Mouse (Mus musculus): ENCODE data around the gene Gpr31b. TPM values are rescaled to one million over a fixed set of nuclear protein-coding genes. Genes with fewer than 3 reads are reported as not detected.
"Not testable (repeated sequence)": the region's sequence is repeated elsewhere in the genome, so short reads cannot be mapped to it uniquely, and the experiment has no call there.

Gene Gpr31b
- polyA plus RNA-seq, 1 experiment from 2014 or later: not detected

DNA sequence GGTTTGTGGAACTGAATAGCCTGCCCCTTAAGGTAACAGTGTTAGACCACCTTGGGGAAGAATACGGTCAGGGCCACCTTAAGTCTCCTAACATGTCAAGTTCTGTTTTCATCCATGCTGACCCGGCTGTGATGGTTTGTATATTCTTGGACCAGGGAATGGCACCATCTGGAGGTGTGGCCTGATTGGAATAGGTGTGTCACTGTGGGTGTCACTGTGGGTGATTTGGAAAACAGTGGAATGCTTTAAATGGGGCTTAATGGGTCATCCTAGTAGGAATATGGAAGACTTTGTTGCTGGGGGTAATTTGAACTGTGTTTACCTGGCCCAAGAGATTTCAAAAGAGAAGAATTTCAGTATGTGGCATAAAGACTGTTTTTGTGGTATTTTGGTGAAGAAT, 47.7 kb downstream of the Gpr31b start:
- H3K9me3 ChIP-seq (ENCODE audit: control insufficient read depth, low read length); H3K36me3 ChIP-seq (ENCODE audit: control insufficient read depth, insufficient read depth, low read length); H3K27ac ChIP-seq (ENCODE audit: low read depth, low read length); H3K4me1 ChIP-seq (ENCODE audit: control insufficient read depth, insufficient read depth, low read length); DNase-seq (ENCODE audit: low spot score, missing footprints); ATAC-seq (ENCODE audit: low FRiP score); H3K4me3 ChIP-seq (ENCODE audit: low read depth, low read length); H3K9ac ChIP-seq (ENCODE audit: low read length); H3K27me3 ChIP-seq (ENCODE audit: control insufficient read depth, insufficient read depth, low read length); H3K4me2 ChIP-seq: not testable (repeated sequence)
- 77% methylated on average over 2 of the region's 2 CpGs for WGBS

DNA sequence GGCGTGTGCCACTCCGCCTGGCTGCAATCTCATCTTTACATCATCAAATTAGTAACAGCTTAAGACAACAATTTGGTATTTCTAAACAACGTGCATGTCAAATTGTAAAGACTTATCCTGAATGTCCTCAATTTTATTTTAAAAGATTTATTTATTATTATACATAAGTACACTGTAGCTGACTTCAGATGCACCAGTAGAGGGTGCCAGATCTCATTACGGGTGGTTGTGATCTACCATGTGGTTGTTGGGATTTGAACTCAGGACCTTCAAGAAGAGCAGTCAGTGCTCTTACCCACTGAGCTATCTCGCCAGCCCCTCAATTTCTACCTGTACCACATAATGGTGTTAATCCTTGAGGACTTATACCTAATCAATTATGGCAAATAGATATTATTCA, 49.9 kb downstream of the Gpr31b start:
- not testable (repeated sequence) for H3K27me3 ChIP-seq (ENCODE audit: control insufficient read depth, insufficient read depth, low read length); DNase-seq (ENCODE audit: low spot score, missing footprints); H3K36me3 ChIP-seq (ENCODE audit: control insufficient read depth, insufficient read depth, low read length); H3K4me2 ChIP-seq; H3K27ac ChIP-seq (ENCODE audit: low read depth, low read length); ATAC-seq (ENCODE audit: low FRiP score); H3K4me3 ChIP-seq (ENCODE audit: low read depth, low read length); H3K4me1 ChIP-seq (ENCODE audit: control insufficient read depth, insufficient read depth, low read length); H3K9ac ChIP-seq (ENCODE audit: low read length); H3K9me3 ChIP-seq (ENCODE audit: control insufficient read depth, low read length)
- WGBS: 94% methylated on average over 5 of the region's 5 CpGs

Other genes with a start within 250 kb of the Gpr31b start
- gene Mas1, start 184.2 kb downstream of the Gpr31b start, polyA plus RNA-seq (2014; fragmentation: Nextera tagmentation; extraction: Ambion mirVana): not detected in 2 replicates
- not detected in 2 replicates for gene Mrgprh, start 176.3 kb downstream of the Gpr31b start, polyA plus RNA-seq (2014; fragmentation: Nextera tagmentation; extraction: Ambion mirVana)
- 1.1 and 1.2 TPM in 2 replicates for gene Pnldc1, start 142.1 kb downstream of the Gpr31b start, polyA plus RNA-seq (2014; fragmentation: Nextera tagmentation; extraction: Ambion mirVana)
- gene Tcp1, start 136.6 kb downstream of the Gpr31b start, polyA plus RNA-seq (2014; fragmentation: Nextera tagmentation; extraction: Ambion mirVana): 542 and 583 TPM in 2 replicates
- gene Mrpl18, start 136.0 kb downstream of the Gpr31b start, polyA plus RNA-seq (2014; fragmentation: Nextera tagmentation; extraction: Ambion mirVana): 172 and 176 TPM in 2 replicates
- 0.93 and 1.4 TPM in 2 replicates for gene Acat3, start 111.7 kb downstream of the Gpr31b start, polyA plus RNA-seq (2014; fragmentation: Nextera tagmentation; extraction: Ambion mirVana)
- 370 and 373 TPM in 2 replicates for gene Acat2, start 91.5 kb downstream of the Gpr31b start, polyA plus RNA-seq (2014; fragmentation: Nextera tagmentation; extraction: Ambion mirVana)
- 136 and 144 TPM in 2 replicates for gene Wtap, start 58.1 kb downstream of the Gpr31b start, polyA plus RNA-seq (2014; fragmentation: Nextera tagmentation; extraction: Ambion mirVana)
- gene Sod2, start 45.5 kb downstream of the Gpr31b start, polyA plus RNA-seq (2014; fragmentation: Nextera tagmentation; extraction: Ambion mirVana): 114 and 120 TPM in 2 replicates
- not detected in 2 replicates for gene Tcp10b, start 8.8 kb upstream of the Gpr31b start, polyA plus RNA-seq (2014; fragmentation: Nextera tagmentation; extraction: Ambion mirVana)
- not detected in 2 replicates for gene Unc93a, start 79.5 kb upstream of the Gpr31b start, polyA plus RNA-seq (2014; fragmentation: Nextera tagmentation; extraction: Ambion mirVana)
- gene Smok2a, start 168.9 kb upstream of the Gpr31b start, polyA plus RNA-seq (2014; fragmentation: Nextera tagmentation; extraction: Ambion mirVana): not detected in 2 replicates
- not detected in 2 replicates for gene Smok2b, start 178.0 kb upstream of the Gpr31b start, polyA plus RNA-seq (2014; fragmentation: Nextera tagmentation; extraction: Ambion mirVana)

All from midbrain, embryonic 11.5 days (tissue).